Mouse (Mus musculus): ENCODE data around the gene Tmem274. TPM values are rescaled to one million over a fixed set of nuclear protein-coding genes. Genes with fewer than 3 reads are reported as not detected.
"Not testable (repeated sequence)": the region's sequence is repeated elsewhere in the genome, so short reads cannot be mapped to it uniquely, and the experiment has no call there.

The Tmem274 gene
- polyA plus RNA-seq (2016; fragmentation: Nextera tagmentation; extraction: Ambion mirVana) = 0.26 and 0.83 TPM in 2 replicates

GRCm38 (mm10) chr4:149477078-149477477 lies at the start of gene Tmem274:
Gene Tmem274 (plus strand): TSS chr4:149477378.
- Histone ChIP-seq H3K36me3 (peaks cover 30% of the 10 kb centered on the region), H3K4me3 (no peak within 1 kb of the TSS), H3K4me1 (no peaks in the 10 kb centered on the region), H3K27ac (no peak within 1 kb of the TSS), H3K9me3 (replicated peaks) (no peaks in the 10 kb centered on the region), H3K27me3 (ENCODE audit: low read depth, poor library complexity, severe bottlenecking) (no peaks in the 10 kb centered on the region)
- DNase-seq (ENCODE audit: low spot score) = no peak
- WGBS = 84% methylated on average over 11 of the region's 11 CpGs

DNA sequence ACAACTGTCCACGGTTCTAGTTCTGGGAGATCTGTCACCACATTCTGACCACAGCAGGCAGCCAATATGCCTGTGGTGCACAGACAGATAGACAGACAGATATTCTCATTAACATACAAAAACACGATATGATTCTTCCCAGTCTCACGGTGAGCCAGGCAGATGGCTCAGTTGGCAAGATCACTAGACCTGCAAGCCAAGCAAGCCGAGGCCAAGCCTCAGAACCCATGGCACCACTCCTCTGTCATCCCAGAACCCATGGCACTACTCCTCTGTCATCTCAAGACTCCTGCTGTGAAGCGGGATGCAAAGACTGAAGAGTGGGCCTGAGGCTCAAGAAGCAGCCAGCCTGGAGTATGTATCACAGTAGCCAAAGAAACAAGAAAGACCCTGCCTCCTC lies 47.6 kb upstream of the Tmem274 start:
- H3K4me3 ChIP-seq = no peak overlapping the region
- peaks cover 12% of the 10 kb centered on the region; the same call in 1 of the 2 replicates for H3K4me1 ChIP-seq
- no peak for DNase-seq (ENCODE audit: low spot score)
- H3K36me3 ChIP-seq = no peaks in the 10 kb centered on the region
- no peak overlapping the region for H3K27ac ChIP-seq
- H3K27me3 ChIP-seq (ENCODE audit: low read depth, poor library complexity, severe bottlenecking) = no peaks in the 10 kb centered on the region
- WGBS = 90% methylated on average over 5 of the region's 5 CpGs
- H3K9me3 ChIP-seq (replicated peaks) = no peaks in the 10 kb centered on the region

DNA sequence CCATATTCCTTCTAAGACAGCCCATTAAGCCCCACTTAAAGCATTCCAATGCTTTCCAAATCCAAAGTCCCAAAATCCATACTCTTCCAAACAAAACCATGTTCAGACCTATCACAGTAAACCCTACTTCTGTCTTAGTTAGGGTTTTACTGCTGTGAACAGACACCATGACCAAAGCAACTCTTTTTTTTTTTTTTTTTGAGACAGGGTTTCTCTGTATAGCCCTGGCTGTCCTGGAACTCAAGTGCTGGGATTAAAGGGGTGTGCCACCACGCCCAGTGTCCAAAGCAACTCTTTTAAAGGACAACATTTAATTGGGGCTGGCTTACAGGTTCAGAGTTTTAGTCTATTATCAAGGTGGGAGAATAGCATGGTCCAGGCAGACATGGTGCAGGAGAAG lies 45.3 kb upstream of the Tmem274 start:
- not testable (repeated sequence) for H3K27ac ChIP-seq; DNase-seq (ENCODE audit: low spot score); H3K27me3 ChIP-seq (ENCODE audit: low read depth, poor library complexity, severe bottlenecking); H3K36me3 ChIP-seq; H3K9me3 ChIP-seq (replicated peaks); H3K4me3 ChIP-seq; H3K4me1 ChIP-seq
- 77% methylated on average over 1 of the region's 1 CpGs for WGBS

- H3K27me3 ChIP-seq (ENCODE audit: low read depth, poor library complexity, severe bottlenecking) = no peaks in the 10 kb centered on the region
- H3K4me1 ChIP-seq = peaks cover 12% of the 10 kb centered on the region
- no peaks in the 10 kb centered on the region for H3K9me3 ChIP-seq (replicated peaks)
- WGBS = 70% methylated on average over 8 of the region's 8 CpGs
- DNase-seq (ENCODE audit: low spot score) = no peak
- no peaks in the 10 kb centered on the region for H3K36me3 ChIP-seq
- H3K27ac ChIP-seq = no peak overlapping the region
- H3K4me3 ChIP-seq = no peak overlapping the region
Observed at GRCm38 (mm10) chr4:149440576-149440975, 36.6 kb upstream of the Tmem274 start.

- 68% methylated on average over 3 of the region's 3 CpGs for WGBS
- no peak overlapping the region for H3K27ac ChIP-seq
- H3K4me3 ChIP-seq = no peak overlapping the region
- peaks cover 21% of the 10 kb centered on the region for H3K4me1 ChIP-seq
- no peaks in the 10 kb centered on the region for H3K9me3 ChIP-seq (replicated peaks)
- H3K36me3 ChIP-seq = no peaks in the 10 kb centered on the region
- no peak for DNase-seq (ENCODE audit: low spot score)
- no peaks in the 10 kb centered on the region for H3K27me3 ChIP-seq (ENCODE audit: low read depth, poor library complexity, severe bottlenecking)
Observed at GRCm38 (mm10) chr4:149442436-149442835, 34.7 kb upstream of the Tmem274 start.

DNA sequence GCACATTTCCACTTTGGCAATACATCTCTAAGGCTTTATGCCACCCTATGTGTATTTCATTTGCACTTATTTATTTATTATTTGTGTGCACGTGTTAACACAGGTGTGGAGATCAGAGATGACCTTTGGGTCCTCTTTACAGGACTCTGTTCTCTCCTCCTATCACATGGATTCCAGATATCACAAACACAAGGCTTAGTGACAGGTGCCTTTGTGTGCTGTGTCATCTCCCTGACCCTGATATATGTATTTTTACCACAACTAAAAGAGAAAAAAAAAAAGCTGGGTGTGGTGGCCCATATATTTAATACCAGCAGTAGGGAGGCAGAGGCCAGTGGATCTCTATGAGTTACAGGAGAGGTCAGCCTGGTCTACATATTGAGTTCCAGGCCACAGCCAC lies 32.7 kb upstream of the Tmem274 start:
- Histone ChIP-seq H3K36me3 (no peaks in the 10 kb centered on the region), H3K27ac (peak overlapping the region; percentile 95), H3K27me3 (ENCODE audit: low read depth, poor library complexity, severe bottlenecking) (no peaks in the 10 kb centered on the region), H3K4me3 (peak overlapping the region; percentile 49; the same call in 1 of the 2 replicates), H3K9me3 (replicated peaks) (no peaks in the 10 kb centered on the region), H3K4me1 (peaks cover 21% of the 10 kb centered on the region)
- WGBS = 78% methylated on average over 1 of the region's 1 CpGs
- no peak for DNase-seq (ENCODE audit: low spot score)

DNA sequence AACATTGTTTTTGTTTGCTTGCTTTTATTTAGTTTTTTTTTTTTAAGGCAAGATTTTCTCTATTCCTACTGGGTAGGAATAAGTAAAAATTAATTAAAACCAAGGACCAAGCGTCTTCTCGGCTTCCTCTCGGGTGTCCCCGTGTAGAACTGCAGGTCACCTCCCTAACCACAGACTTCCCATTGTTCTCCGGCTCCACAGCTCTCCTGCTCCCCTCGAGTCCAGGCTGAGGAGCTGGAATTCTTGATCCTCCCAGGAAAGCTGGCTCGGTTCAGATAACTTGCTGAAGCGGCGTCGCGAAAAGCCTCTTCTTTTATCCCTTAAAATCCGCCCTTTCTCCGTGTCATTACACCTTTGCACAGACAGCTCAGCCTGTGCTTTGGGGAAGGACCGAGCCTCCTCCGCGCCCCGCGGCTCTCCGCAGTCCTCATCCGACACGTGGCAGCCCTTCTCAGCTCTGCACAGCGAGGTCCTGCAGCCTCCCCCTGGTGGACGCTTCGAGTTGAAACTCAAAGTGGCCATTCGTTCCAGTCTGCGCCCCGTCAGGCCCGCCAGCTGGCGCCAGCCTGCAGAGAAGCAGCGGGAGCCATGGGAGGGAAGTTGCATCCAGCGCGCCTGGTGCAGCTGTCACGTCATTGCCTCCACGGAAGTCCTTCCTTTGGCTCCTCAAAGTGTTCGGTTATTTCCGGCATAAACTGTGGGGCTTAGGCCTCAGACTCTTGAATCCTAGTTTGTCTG lies 32.0 kb upstream of the Tmem274 start:
- H3K4me3 ChIP-seq = peak overlapping the region; percentile 49
- no peaks in the 10 kb centered on the region for H3K36me3 ChIP-seq
- peak overlapping the region; percentile 95 for H3K27ac ChIP-seq
- DNase-seq (ENCODE audit: low spot score) = peak; percentile 96
- H3K27me3 ChIP-seq (ENCODE audit: low read depth, poor library complexity, severe bottlenecking) = no peaks in the 10 kb centered on the region
- WGBS = under 1% methylated on average over 36 of the region's 36 CpGs
- no peaks in the 10 kb centered on the region for H3K9me3 ChIP-seq (replicated peaks)
- peaks cover 21% of the 10 kb centered on the region for H3K4me1 ChIP-seq

- H3K27ac ChIP-seq = peak overlapping the region; percentile 95
- WGBS = 6% methylated on average over 11 of the region's 11 CpGs
- DNase-seq (ENCODE audit: low spot score) = peak; percentile 77
Observed at GRCm38 (mm10) chr4:149445868-149446267, 31.3 kb upstream of the Tmem274 start.

GRCm38 (mm10) chr4:149446309-149446708 lies 30.9 kb upstream of the Tmem274 start:
- H3K4me3 ChIP-seq = peak overlapping the region; percentile 49; the same call in 1 of the 2 replicates
- no peaks in the 10 kb centered on the region for H3K9me3 ChIP-seq (replicated peaks)
- no peak for DNase-seq (ENCODE audit: low spot score)
- no peaks in the 10 kb centered on the region for H3K27me3 ChIP-seq (ENCODE audit: low read depth, poor library complexity, severe bottlenecking)
- peaks cover 21% of the 10 kb centered on the region for H3K4me1 ChIP-seq
- WGBS = 55% methylated on average over 1 of the region's 1 CpGs
- no peaks in the 10 kb centered on the region for H3K36me3 ChIP-seq
- peak overlapping the region; percentile 95 for H3K27ac ChIP-seq

More at GRCm38 (mm10) chr4:149445868-149446267, 31.3 kb upstream of the Tmem274 start:
- no peaks in the 10 kb centered on the region for H3K9me3 ChIP-seq (replicated peaks)
- peak overlapping the region; percentile 49 for H3K4me3 ChIP-seq
- H3K27me3 ChIP-seq (ENCODE audit: low read depth, poor library complexity, severe bottlenecking) = no peaks in the 10 kb centered on the region
- peaks cover 21% of the 10 kb centered on the region for H3K4me1 ChIP-seq
- H3K36me3 ChIP-seq = no peaks in the 10 kb centered on the region

GRCm38 (mm10) chr4:149450636-149451035 lies 26.5 kb upstream of the Tmem274 start:
- H3K4me3 ChIP-seq = no peak overlapping the region
- no peaks in the 10 kb centered on the region for H3K9me3 ChIP-seq (replicated peaks)
- H3K36me3 ChIP-seq = no peaks in the 10 kb centered on the region
- H3K27ac ChIP-seq = no peak overlapping the region
- 84% methylated on average over 3 of the region's 3 CpGs for WGBS
- H3K27me3 ChIP-seq (ENCODE audit: low read depth, poor library complexity, severe bottlenecking) = no peaks in the 10 kb centered on the region
- peaks cover 8% of the 10 kb centered on the region for H3K4me1 ChIP-seq
- no peak for DNase-seq (ENCODE audit: low spot score)

- DNase-seq (ENCODE audit: low spot score) = peak; percentile 53
- Histone ChIP-seq H3K36me3 (no peaks in the 10 kb centered on the region), H3K27me3 (ENCODE audit: low read depth, poor library complexity, severe bottlenecking) (no peaks in the 10 kb centered on the region), H3K4me1 (no peaks in the 10 kb centered on the region), H3K27ac (no peak overlapping the region), H3K9me3 (replicated peaks) (no peaks in the 10 kb centered on the region), H3K4me3 (no peak overlapping the region)
- 87% methylated on average over 4 of the region's 4 CpGs for WGBS
Observed at GRCm38 (mm10) chr4:149453656-149454055, 23.5 kb upstream of the Tmem274 start.

DNA sequence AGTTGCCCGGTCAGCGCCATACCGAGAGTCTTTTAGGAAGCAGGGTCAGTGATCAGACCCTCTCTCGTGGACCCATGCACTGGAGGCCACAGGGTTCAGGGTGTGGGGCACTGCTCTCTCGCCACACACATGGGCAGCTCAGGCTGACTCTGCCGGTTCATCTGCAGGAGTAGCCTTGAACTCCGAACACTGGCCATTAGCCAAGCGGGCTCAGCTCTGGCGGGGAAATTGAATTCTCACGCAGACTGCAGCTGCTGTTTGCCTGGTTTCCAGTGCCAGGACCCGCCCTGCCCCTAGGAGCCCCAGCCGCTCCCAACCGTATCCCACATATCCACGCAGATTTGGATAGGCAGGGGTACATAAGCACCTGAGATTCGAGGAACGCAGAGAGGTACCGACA lies 22.9 kb upstream of the Tmem274 start:
- 87% methylated on average over 17 of the region's 17 CpGs for WGBS
- no peaks in the 10 kb centered on the region for H3K9me3 ChIP-seq (replicated peaks)
- H3K27me3 ChIP-seq (ENCODE audit: low read depth, poor library complexity, severe bottlenecking) = no peaks in the 10 kb centered on the region
- H3K4me1 ChIP-seq = no peaks in the 10 kb centered on the region
- no peak overlapping the region for H3K4me3 ChIP-seq
- DNase-seq (ENCODE audit: low spot score) = no peak
- H3K27ac ChIP-seq = no peak overlapping the region
- H3K36me3 ChIP-seq = no peaks in the 10 kb centered on the region

GRCm38 (mm10) chr4:149454879-149455278 lies 22.3 kb upstream of the Tmem274 start, which contains the start of gene Rbp7:
Gene Rbp7 (minus strand): TSS chr4:149454978.
- Histone ChIP-seq H3K4me1 (no peaks in the 10 kb centered on the region), H3K9me3 (replicated peaks) (no peaks in the 10 kb centered on the region), H3K27ac (no peak within 1 kb of the TSS), H3K36me3 (no peaks in the 10 kb centered on the region), H3K27me3 (ENCODE audit: low read depth, poor library complexity, severe bottlenecking) (no peaks in the 10 kb centered on the region), H3K4me3 (no peak within 1 kb of the TSS)
- 50% methylated on average over 8 of the region's 8 CpGs for WGBS
- no peak for DNase-seq (ENCODE audit: low spot score)
